Mouse (Mus musculus): ENCODE data around the gene Olfr1208. TPM values are rescaled to one million over a fixed set of nuclear protein-coding genes. Genes with fewer than 3 reads are reported as not detected.

Olfr1208 gene
- polyA plus RNA-seq (2014; fragmentation: Nextera tagmentation; extraction: Ambion mirVana): not detected in 2 replicates

DNA sequence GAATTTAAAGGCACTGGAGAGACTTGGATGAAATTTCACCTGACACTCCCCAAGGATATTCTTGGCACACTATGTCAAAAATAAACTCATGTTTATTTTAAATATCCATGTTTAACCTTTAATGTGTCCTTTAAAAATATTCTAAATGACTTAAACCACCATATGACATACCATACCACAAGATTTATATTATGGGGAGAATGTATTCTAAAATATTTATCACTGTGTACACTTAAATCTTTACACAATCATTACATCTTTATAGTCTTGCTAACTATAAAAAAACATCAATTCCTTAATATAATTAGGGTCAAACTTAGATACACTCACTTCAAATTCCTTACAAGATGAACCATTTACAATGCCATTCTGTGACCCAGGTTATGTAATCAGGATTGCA, at the start of gene Olfr1208:
Gene Olfr1208, minus strand, starts transcription at position 101 of the 400 bp plus-strand sequence.
- H3K9me3 ChIP-seq (ENCODE audit: control insufficient read depth, low read length): no peaks in the 10 kb centered on the region
- no peak within 1 kb of the TSS for H3K4me3 ChIP-seq (ENCODE audit: low read depth, low read length)
- H3K4me1 ChIP-seq (ENCODE audit: control insufficient read depth, insufficient read depth, low read length): no peaks in the 10 kb centered on the region
- no peak within 1 kb of the TSS for H3K9ac ChIP-seq (ENCODE audit: low read length)
- ATAC-seq (ENCODE audit: low FRiP score): no peak
- no peak for DNase-seq (ENCODE audit: low spot score, missing footprints)
- H3K36me3 ChIP-seq (ENCODE audit: control insufficient read depth, insufficient read depth, low read length): no peaks in the 10 kb centered on the region
- H3K4me2 ChIP-seq: no peak within 1 kb of the TSS
- no peak within 1 kb of the TSS for H3K27ac ChIP-seq (ENCODE audit: low read depth, low read length)
- no peaks in the 10 kb centered on the region for H3K27me3 ChIP-seq (ENCODE audit: control insufficient read depth, insufficient read depth, low read length)

DNA sequence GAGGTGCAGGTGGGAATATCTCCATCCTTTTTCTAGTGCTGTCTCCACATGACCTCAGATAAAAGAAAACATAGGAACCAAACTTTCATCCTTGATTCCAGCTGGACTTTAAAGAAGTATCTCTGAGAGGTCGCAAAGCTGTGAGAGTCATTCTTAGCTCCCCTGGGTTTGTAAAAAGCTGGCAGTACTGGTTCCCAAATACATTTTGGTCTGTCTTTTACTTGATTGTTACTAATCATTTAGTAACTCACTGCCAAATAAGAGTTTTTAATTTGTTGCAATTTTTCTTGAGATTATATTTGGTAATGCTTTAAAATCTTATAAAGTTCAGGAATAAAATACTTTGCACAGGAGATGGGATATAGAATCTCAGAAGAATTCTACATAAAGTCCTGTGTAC, 35.9 kb upstream of the Olfr1208 start, which contains the start of gene Olfr1211:
Gene Olfr1211, minus strand, starts transcription at position 101 of the 400 bp plus-strand sequence.
- no peak for DNase-seq (ENCODE audit: low spot score, missing footprints)
- H3K27me3 ChIP-seq (ENCODE audit: control insufficient read depth, insufficient read depth, low read length): no peaks in the 10 kb centered on the region
- H3K36me3 ChIP-seq (ENCODE audit: control insufficient read depth, insufficient read depth, low read length): no peaks in the 10 kb centered on the region
- H3K4me2 ChIP-seq: no peak within 1 kb of the TSS
- WGBS: 87% methylated on average over 1 of the region's 1 CpGs
- H3K4me1 ChIP-seq (ENCODE audit: control insufficient read depth, insufficient read depth, low read length): no peaks in the 10 kb centered on the region
- no peak within 1 kb of the TSS for H3K9ac ChIP-seq (ENCODE audit: low read length)
- H3K9me3 ChIP-seq (ENCODE audit: control insufficient read depth, low read length): no peaks in the 10 kb centered on the region
- no peak for ATAC-seq (ENCODE audit: low FRiP score)
- no peak within 1 kb of the TSS for H3K4me3 ChIP-seq (ENCODE audit: low read depth, low read length)
- H3K27ac ChIP-seq (ENCODE audit: low read depth, low read length): no peak within 1 kb of the TSS

DNA sequence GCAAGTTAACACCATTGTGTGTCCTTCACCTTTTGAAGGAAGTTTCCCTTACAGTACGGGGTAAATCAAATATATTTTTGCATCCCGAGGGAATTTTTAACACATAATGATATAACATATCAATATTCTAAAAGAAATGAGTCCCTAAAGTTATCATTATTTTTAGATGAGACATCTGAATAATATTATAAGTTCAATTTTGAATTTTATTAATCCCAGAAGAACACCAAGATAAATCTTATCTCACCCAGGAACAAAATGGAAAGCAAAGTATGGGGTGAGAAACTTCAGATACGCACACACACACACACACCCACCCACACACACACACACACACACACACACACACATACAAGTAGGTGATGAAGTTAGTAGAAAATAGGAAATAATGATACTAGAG, 12.9 kb upstream of the Olfr1208 start, which contains the start of gene Olfr1209:
Gene Olfr1209, minus strand, starts transcription at position 101 of the 400 bp plus-strand sequence.
- ATAC-seq (ENCODE audit: low FRiP score) (no peak), DNase-seq (ENCODE audit: low spot score, missing footprints) (no peak)
- 85% methylated on average over 3 of the region's 3 CpGs for WGBS
- H3K4me2 ChIP-seq: no peak within 1 kb of the TSS
- H3K4me1 ChIP-seq (ENCODE audit: control insufficient read depth, insufficient read depth, low read length): no peaks in the 10 kb centered on the region
- no peaks in the 10 kb centered on the region for H3K36me3 ChIP-seq (ENCODE audit: control insufficient read depth, insufficient read depth, low read length)
- no peak within 1 kb of the TSS for H3K27ac ChIP-seq (ENCODE audit: low read depth, low read length)
- no peak within 1 kb of the TSS for H3K4me3 ChIP-seq (ENCODE audit: low read depth, low read length)
- no peaks in the 10 kb centered on the region for H3K27me3 ChIP-seq (ENCODE audit: control insufficient read depth, insufficient read depth, low read length)
- H3K9me3 ChIP-seq (ENCODE audit: control insufficient read depth, low read length): no peaks in the 10 kb centered on the region
- no peak within 1 kb of the TSS for H3K9ac ChIP-seq (ENCODE audit: low read length)

DNA sequence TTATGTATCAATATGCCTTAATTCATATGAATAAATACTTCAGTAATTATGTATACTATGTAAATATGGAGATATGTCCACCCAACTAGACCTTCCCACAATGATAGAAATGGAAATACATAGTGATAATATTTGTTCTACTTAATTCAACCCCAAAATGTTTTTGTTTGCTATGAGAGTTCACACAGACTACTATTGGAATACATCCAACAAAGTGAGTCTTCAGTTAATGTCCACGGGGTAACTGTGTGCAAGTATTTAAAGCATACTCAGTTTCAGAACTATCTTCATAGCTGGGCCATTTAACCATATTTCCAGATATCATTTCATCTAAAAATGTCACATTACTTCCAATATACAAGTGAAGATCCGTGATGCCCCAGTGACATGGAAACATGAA, 39.2 kb downstream of the Olfr1208 start, which contains the start of gene Olfr1206:
Gene Olfr1206, plus strand, starts transcription at position 301 of the 400 bp plus-strand sequence.
- no peak within 1 kb of the TSS for H3K9ac ChIP-seq (ENCODE audit: low read length)
- no peak within 1 kb of the TSS for H3K4me2 ChIP-seq
- H3K9me3 ChIP-seq (ENCODE audit: control insufficient read depth, low read length): no peaks in the 10 kb centered on the region
- WGBS: 85% methylated on average over 2 of the region's 2 CpGs
- ATAC-seq (ENCODE audit: low FRiP score) (no peak), DNase-seq (ENCODE audit: low spot score, missing footprints) (no peak)
- H3K27me3 ChIP-seq (ENCODE audit: control insufficient read depth, insufficient read depth, low read length): no peaks in the 10 kb centered on the region
- H3K36me3 ChIP-seq (ENCODE audit: control insufficient read depth, insufficient read depth, low read length): no peaks in the 10 kb centered on the region
- H3K27ac ChIP-seq (ENCODE audit: low read depth, low read length): no peak within 1 kb of the TSS
- no peaks in the 10 kb centered on the region for H3K4me1 ChIP-seq (ENCODE audit: control insufficient read depth, insufficient read depth, low read length)
- no peak within 1 kb of the TSS for H3K4me3 ChIP-seq (ENCODE audit: low read depth, low read length)

DNA sequence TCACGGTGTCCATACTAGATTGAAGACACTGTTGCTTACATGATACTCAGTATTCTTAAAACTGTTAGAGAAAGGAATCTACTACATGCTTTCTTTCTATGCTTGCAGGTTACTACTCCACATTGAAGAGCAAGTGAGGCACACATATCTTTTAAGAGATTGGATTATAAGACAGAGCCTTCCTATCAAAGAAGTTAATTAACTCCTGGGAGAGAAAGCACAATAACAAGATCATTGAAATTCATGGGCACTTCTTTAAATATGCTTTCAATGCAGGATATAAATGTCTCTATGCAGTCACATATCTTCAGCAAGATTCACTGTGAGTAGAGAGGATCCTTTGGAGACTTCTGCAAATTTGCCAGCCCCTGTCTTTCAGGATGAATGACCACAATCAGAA, 53.1 kb downstream of the Olfr1208 start, which contains the start of gene Olfr1204:
Gene Olfr1204, plus strand, starts transcription at position 301 of the 400 bp plus-strand sequence.
- ATAC-seq (ENCODE audit: low FRiP score): no peak
- Histone ChIP-seq H3K4me2 (no peak within 1 kb of the TSS), H3K9me3 (ENCODE audit: control insufficient read depth, low read length) (no peaks in the 10 kb centered on the region), H3K4me3 (ENCODE audit: low read depth, low read length) (no peak within 1 kb of the TSS), H3K27ac (ENCODE audit: low read depth, low read length) (no peak within 1 kb of the TSS), H3K36me3 (ENCODE audit: control insufficient read depth, insufficient read depth, low read length) (no peaks in the 10 kb centered on the region), H3K27me3 (ENCODE audit: control insufficient read depth, insufficient read depth, low read length) (no peaks in the 10 kb centered on the region), H3K9ac (ENCODE audit: low read length) (no peak within 1 kb of the TSS), H3K4me1 (ENCODE audit: control insufficient read depth, insufficient read depth, low read length) (no peaks in the 10 kb centered on the region)
- 93% methylated on average over 1 of the region's 1 CpGs for WGBS
- DNase-seq (ENCODE audit: low spot score, missing footprints): no peak

Other genes starting within 250 kb of the Olfr1208 start
- not detected in 2 replicates for gene Olfr1193, start 226.7 kb downstream of the Olfr1208 start, polyA plus RNA-seq (2014; fragmentation: Nextera tagmentation; extraction: Ambion mirVana)
- not detected in 2 replicates for gene Olfr1195, start 213.1 kb downstream of the Olfr1208 start, polyA plus RNA-seq (2014; fragmentation: Nextera tagmentation; extraction: Ambion mirVana)
- not detected in 2 replicates for gene Olfr1196, start 197.7 kb downstream of the Olfr1208 start, polyA plus RNA-seq (2014; fragmentation: Nextera tagmentation; extraction: Ambion mirVana)
- gene Olfr1197, start 169.9 kb downstream of the Olfr1208 start, polyA plus RNA-seq (2014; fragmentation: Nextera tagmentation; extraction: Ambion mirVana): not detected in 2 replicates
- not detected in 2 replicates for gene Olfr1198, start 150.9 kb downstream of the Olfr1208 start, polyA plus RNA-seq (2014; fragmentation: Nextera tagmentation; extraction: Ambion mirVana)
- not detected in 2 replicates for gene Olfr1199, start 141.8 kb downstream of the Olfr1208 start, polyA plus RNA-seq (2014; fragmentation: Nextera tagmentation; extraction: Ambion mirVana)
- gene Olfr1200, start 131.8 kb downstream of the Olfr1208 start, polyA plus RNA-seq (2014; fragmentation: Nextera tagmentation; extraction: Ambion mirVana): not detected in 2 replicates
- not detected in 2 replicates for gene Olfr1201, start 109.3 kb downstream of the Olfr1208 start, polyA plus RNA-seq (2014; fragmentation: Nextera tagmentation; extraction: Ambion mirVana)
- not detected in 2 replicates for gene Olfr1202, start 87.8 kb downstream of the Olfr1208 start, polyA plus RNA-seq (2014; fragmentation: Nextera tagmentation; extraction: Ambion mirVana)
- gene Olfr1205, start 72.6 kb downstream of the Olfr1208 start, polyA plus RNA-seq (2014; fragmentation: Nextera tagmentation; extraction: Ambion mirVana): not detected in 2 replicates
- not detected in 2 replicates for gene Olfr1204, start 53.0 kb downstream of the Olfr1208 start, polyA plus RNA-seq (2014; fragmentation: Nextera tagmentation; extraction: Ambion mirVana)
- gene Olfr1206, start 39.1 kb downstream of the Olfr1208 start, polyA plus RNA-seq (2014; fragmentation: Nextera tagmentation; extraction: Ambion mirVana): not detected in 2 replicates
- gene Olfr1209, start 12.8 kb upstream of the Olfr1208 start, polyA plus RNA-seq (2014; fragmentation: Nextera tagmentation; extraction: Ambion mirVana): not detected in 2 replicates
- gene Olfr1211, start 35.8 kb upstream of the Olfr1208 start, polyA plus RNA-seq (2014; fragmentation: Nextera tagmentation; extraction: Ambion mirVana): not detected in 2 replicates
- gene Olfr1212, start 51.7 kb upstream of the Olfr1208 start, polyA plus RNA-seq (2014; fragmentation: Nextera tagmentation; extraction: Ambion mirVana): not detected in 2 replicates
- not detected in 2 replicates for gene Gm13762, start 78.0 kb upstream of the Olfr1208 start, polyA plus RNA-seq (2014; fragmentation: Nextera tagmentation; extraction: Ambion mirVana)
- gene Olfr1214, start 90.3 kb upstream of the Olfr1208 start, polyA plus RNA-seq (2014; fragmentation: Nextera tagmentation; extraction: Ambion mirVana): not detected in 2 replicates
- gene Olfr1215, start 104.7 kb upstream of the Olfr1208 start, polyA plus RNA-seq (2014; fragmentation: Nextera tagmentation; extraction: Ambion mirVana): not detected in 2 replicates
- gene Olfr1216, start 116.0 kb upstream of the Olfr1208 start, polyA plus RNA-seq (2014; fragmentation: Nextera tagmentation; extraction: Ambion mirVana): not detected in 2 replicates
- not detected in 2 replicates for gene Olfr1217, start 129.8 kb upstream of the Olfr1208 start, polyA plus RNA-seq (2014; fragmentation: Nextera tagmentation; extraction: Ambion mirVana)
- gene Olfr1218, start 158.9 kb upstream of the Olfr1208 start, polyA plus RNA-seq (2014; fragmentation: Nextera tagmentation; extraction: Ambion mirVana): not detected in 2 replicates
- not detected in 2 replicates for gene Olfr1219, start 181.2 kb upstream of the Olfr1208 start, polyA plus RNA-seq (2014; fragmentation: Nextera tagmentation; extraction: Ambion mirVana)
- not detected in 2 replicates for gene Olfr1220, start 204.5 kb upstream of the Olfr1208 start, polyA plus RNA-seq (2014; fragmentation: Nextera tagmentation; extraction: Ambion mirVana)
- not detected in 2 replicates for gene Olfr1221, start 215.0 kb upstream of the Olfr1208 start, polyA plus RNA-seq (2014; fragmentation: Nextera tagmentation; extraction: Ambion mirVana)
- not detected in 2 replicates for gene Olfr1222, start 230.7 kb upstream of the Olfr1208 start, polyA plus RNA-seq (2014; fragmentation: Nextera tagmentation; extraction: Ambion mirVana)
- not detected in 2 replicates for gene Olfr1223, start 249.2 kb upstream of the Olfr1208 start, polyA plus RNA-seq (2014; fragmentation: Nextera tagmentation; extraction: Ambion mirVana)